Mouse (Mus musculus): ENCODE data around the gene Slc17a8.
A peak's percentile ranks its signal among the peaks of the same experiment; 100 is the strongest.
"Not testable (repeated sequence)": the region's sequence is repeated elsewhere in the genome, so short reads cannot be mapped to it uniquely, and the experiment has no call there.

Slc17a8 gene

GRCm38 (mm10) chr10:89621129-89621528, at the start of gene Slc17a8:
Gene Slc17a8 (minus strand): TSS chr10:89621253.
- DNase-seq (ENCODE audit: low read depth): no peak

DNA sequence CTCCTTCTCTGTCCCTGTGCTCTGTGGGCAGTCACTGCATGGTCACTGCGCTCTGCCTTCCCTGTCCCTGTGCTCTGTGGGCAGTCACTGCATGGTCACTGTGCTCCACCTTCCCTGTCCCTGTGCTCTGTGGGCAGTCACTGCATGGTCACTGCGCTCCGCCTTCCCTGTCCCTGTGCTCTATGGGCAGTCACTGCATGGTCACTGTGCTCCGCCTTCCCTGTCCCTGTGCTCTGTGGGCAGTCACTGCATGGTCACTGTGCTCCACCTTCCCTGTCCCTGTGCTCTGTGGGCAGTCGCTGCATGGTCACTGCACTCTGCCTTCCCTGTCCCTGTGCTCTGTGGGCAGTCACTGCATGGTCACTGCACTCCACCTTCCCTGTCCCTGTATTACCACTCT, 49.3 kb upstream of the Slc17a8 start:
- DNase-seq (ENCODE audit: low read depth): not testable (repeated sequence)

GRCm38 (mm10) chr10:89667571-89667970, 46.5 kb upstream of the Slc17a8 start:
- DNase-seq (ENCODE audit: low read depth): no peak

DNA sequence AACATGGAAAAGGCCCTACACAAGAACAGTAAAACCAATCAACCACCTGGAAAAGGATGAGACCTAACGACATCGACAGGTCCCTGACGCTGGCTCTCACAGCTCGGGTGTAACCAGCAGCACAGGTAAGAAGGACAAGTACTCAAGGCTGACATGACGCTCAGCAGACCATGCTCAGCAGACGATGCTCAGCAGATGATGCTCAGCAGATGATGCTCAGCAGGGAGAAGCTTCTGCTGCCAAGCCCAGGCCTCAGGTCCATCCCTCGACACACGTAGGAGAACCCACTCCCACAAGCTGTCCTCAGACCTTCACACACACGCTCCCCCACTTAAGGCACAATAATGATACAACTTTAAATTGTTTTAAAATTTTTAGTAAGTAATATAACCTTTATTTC, 44.6 kb upstream of the Slc17a8 start:
- no peak for DNase-seq (ENCODE audit: low read depth)

- no peak for DNase-seq (ENCODE audit: low read depth)
Measured at GRCm38 (mm10) chr10:89664977-89665645, 44.1 kb upstream of the Slc17a8 start.

DNA sequence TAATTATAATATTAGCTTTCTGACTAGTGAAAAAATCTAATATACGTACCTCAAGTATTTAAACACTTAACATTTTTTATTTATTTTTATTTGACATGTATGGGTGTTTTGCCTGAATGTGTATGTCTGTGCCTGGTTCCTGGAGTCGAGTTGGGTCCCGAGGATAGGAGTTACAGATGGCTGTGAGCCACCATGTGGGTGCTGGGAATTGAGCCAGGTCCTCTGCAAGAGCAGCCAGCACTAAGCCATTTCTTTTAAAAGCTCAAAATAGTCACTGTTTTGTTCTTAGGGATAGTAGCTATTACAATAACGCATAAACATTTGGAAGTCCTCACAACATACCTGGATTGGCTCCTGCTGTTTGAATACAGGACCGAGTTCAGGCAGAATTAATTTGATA, 35.3 kb upstream of the Slc17a8 start:
- DNase-seq (ENCODE audit: low read depth): no peak

GRCm38 (mm10) chr10:89652912-89653311, 31.9 kb upstream of the Slc17a8 start:
- no peak for DNase-seq (ENCODE audit: low read depth)

GRCm38 (mm10) chr10:89651691-89652090, 30.6 kb upstream of the Slc17a8 start:
- no peak for DNase-seq (ENCODE audit: low read depth)

- DNase-seq (ENCODE audit: low read depth): no peak
Measured at GRCm38 (mm10) chr10:89646918-89647317, 25.9 kb upstream of the Slc17a8 start.

DNA sequence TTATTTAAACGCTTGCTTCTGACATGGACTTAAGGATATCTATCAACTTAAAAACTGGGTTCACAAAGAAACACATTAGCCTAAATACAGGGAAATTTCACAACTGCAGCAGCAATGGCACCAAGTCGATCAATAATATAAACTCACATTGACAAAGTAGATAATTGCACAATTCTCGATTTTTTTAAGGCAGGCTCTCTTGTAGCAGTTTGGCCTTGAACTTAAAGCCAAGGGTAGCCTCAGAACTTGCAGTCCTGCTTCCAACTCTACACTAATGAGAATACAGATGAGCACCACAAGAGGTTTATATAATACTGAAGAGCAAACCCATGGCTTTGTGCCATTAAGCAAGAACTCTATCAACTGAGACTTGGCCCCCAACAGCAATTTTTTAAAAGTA, 15.9 kb upstream of the Slc17a8 start:
- DNase-seq (ENCODE audit: low read depth): no peak

GRCm38 (mm10) chr10:89635018-89635417, 14.0 kb upstream of the Slc17a8 start:
- DNase-seq (ENCODE audit: low read depth): no peak

DNA sequence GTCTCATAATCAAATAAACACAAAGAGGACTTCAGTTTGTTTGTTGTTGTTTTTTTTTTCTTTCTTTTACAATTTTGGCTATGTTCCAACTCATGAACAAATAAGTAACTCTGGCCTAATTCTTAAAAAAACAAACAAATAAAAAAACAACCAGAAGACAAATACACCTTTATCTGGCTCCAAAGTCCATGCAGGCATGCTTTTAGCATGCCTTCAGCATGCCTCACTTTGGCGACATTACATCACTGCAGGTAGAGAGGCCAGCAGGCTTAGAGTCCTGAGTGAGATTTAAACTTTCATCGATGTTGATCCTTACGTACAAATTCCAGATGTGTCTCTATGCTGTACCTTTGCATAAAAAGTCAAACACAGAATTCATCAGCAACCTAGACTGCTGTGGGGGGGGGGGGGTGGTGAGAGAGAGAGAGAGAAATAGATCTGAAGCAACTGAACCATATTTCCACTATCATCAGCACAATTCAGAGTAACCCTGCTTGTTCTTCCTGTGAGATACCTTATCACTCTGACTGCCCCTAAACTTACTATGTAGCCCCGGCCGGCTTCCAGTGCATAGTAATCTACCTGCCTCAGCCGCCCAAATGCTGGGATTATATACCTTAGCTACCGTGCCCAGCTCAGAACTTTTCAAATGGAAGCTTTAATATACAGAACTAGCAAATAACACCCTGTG, 12.8 kb upstream of the Slc17a8 start:
- DNase-seq (ENCODE audit: low read depth): no peak

- no peak for DNase-seq (ENCODE audit: low read depth)
Measured at GRCm38 (mm10) chr10:89633121-89633520, 12.1 kb upstream of the Slc17a8 start.

DNA sequence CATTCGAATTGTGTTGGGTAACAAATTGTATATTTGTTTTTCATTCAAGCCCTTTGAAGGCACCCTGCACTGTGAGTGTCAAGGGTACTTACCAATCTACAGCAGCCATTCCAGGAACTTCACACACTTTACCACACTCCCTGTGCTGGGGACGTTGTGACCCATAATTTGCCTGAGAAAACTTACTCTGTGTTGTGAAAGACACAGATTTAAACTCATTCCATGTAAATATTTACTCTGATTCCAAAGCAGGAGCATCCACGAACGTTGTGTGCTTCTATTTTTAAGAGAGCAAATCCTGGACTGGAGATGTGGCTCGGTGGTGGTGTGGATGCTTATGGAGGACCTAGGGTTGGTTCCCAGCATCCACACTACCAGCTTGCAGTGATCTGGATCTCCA, 10.8 kb upstream of the Slc17a8 start:
- DNase-seq (ENCODE audit: low read depth): no peak

- DNase-seq (ENCODE audit: low read depth): no peak
Measured at GRCm38 (mm10) chr10:89630564-89630963, 9.5 kb upstream of the Slc17a8 start.

- DNase-seq (ENCODE audit: low read depth): peak; percentile 85
Measured at GRCm38 (mm10) chr10:89630052-89630451, 9.0 kb upstream of the Slc17a8 start.

- no peak for DNase-seq (ENCODE audit: low read depth)
Measured at GRCm38 (mm10) chr10:89626714-89627113, 5.7 kb upstream of the Slc17a8 start.

- no peak for DNase-seq (ENCODE audit: low read depth)
Measured at GRCm38 (mm10) chr10:89624196-89624595, 3.1 kb upstream of the Slc17a8 start.

- DNase-seq (ENCODE audit: low read depth): peak; percentile 20
Measured at GRCm38 (mm10) chr10:89599311-89599710, 21.7 kb downstream of the Slc17a8 start.

DNA sequence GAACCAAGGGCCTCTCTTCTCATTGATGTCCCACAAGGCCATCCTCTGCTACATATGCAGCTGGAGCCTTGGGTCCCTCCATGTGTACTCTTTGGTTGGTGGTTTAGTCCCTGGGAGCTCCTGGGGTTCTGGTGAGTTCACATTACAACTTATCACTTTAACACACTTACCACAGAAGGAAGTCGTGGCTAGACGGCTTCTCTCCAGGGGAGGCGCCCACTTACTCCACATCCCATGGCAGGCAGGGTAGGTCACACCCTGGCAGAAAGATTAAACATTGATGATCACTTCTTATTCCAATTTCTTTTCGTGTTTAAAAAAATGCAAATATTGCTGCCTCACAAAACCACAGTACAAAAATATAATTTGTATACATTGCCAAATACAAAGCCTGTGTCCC, 23.8 kb downstream of the Slc17a8 start:
- DNase-seq (ENCODE audit: low read depth): no peak

DNA sequence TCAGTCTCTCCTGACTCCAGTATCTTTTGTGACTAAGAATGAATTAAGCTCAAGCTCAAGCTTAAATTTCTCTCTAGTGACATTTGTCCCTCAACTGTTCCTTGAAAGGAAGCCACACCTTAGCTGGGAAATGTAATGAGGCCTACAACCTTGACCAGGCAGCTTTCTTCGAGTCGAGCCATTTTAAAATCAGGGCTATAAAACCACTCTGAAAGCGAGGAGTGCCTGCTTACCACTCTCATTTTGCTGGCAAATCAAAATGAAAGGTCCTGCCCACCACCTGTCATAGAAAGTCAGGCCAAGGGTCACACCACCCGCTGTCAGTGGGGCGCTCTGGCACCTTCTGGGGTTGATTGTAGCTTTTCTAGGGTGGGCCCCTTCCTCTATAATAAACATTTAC, 25.1 kb downstream of the Slc17a8 start:
- DNase-seq (ENCODE audit: low read depth): no peak

DNA sequence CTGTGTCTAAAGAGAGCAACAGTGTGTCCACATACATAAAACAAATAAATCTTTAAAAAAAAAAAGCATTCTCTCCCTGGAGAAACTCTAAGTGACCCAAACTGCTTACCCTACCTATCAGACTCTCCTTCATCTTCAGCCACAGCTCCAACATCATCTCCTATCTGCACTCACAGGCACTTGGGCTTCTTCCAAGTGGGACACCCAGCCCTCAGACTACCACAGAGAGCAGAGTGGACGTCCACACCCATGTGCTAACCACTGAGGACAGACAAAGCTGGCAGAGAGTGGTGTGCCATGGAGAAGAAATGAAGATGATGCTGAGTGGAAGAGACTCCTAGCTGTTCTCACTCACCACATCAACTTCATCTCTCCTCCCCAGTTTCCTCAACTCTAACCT, 25.5 kb downstream of the Slc17a8 start:
- no peak for DNase-seq (ENCODE audit: low read depth)

DNA sequence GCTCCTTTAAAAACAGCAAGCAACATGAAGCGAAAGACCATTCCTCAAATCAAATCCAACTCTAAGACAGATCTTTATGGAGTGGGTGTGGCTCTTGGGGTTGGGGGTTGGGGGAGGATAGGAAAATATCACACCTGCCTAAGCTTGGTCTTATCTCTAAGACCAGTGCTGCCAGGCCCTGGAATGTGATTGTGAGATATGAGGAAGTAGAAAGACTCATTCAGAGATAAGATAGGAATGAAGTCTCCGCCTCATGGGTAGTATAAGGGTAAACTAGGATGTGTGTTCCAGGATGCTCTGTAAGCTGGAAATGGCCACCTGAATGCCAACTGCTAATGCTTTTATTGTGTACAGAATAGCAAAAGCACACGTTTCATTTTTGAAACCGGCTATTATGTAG, 26.7 kb downstream of the Slc17a8 start:
- DNase-seq (ENCODE audit: low read depth): no peak

DNA sequence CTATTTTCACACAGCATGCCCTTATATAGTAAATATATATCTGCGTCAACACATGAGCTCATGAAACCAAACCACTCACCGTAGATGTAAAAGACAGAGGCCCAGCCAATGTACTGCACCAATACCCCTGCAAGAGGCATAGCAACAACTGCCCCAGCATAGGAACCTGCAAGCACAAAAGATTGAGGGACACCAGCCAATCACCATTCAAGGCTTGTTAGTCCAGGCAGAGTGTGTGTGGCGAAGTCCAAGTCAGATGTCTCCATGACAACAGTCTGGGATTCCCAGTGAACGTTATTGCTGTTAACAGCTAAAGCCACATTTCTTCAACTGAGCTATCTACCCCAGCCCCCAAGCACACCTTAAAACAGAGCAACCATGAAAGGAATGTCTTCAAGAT, 28.3 kb downstream of the Slc17a8 start:
- no peak for DNase-seq (ENCODE audit: low read depth)
